Mouse (Mus musculus): ENCODE results near the gene Prpf39. TPM values are rescaled to one million over a fixed set of nuclear protein-coding genes. Genes with fewer than 3 reads are reported as not detected.

The Prpf39 gene
- total and polyA plus RNA-seq, 3 experiments = 13.5 to 19.5 TPM; not detected in 1

DNA sequence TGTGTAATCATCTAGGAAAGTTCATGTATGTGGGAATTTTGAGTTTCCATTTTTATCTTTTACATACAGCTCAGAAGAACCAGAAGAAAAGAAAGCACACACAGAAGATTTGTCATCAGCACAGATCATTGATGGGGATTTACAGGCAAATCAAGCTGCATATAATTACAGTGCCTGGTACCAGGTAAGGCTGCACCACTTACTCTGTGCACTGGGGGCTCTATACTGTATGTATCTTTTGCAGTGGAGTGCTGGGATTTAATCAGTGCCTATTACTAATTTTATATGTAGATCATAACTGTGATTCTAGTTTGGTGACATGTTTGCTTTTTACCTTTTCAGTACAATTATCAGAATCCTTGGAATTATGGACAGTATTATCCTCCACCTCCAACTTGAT, 24.9 kb downstream of the Prpf39 start:
- H3K4me1 ChIP-seq (ENCODE audit: control insufficient read depth in 1 of 2, insufficient read depth in 2 of 2, low read length in 2 of 2) = peaks cover 4 to 10% of the 10 kb centered on the region in 2 experiments
- H3K79me2 ChIP-seq (ENCODE audit: control insufficient read depth, insufficient read depth, low read length, poor library complexity) = no peaks in the 10 kb centered on the region
- DNase-seq (ENCODE audit: low read depth, low spot score) = no peak
- TF ChIP-seq POLR2A (IDR thresholded peaks at IDR 0.05; ENCODE audit: control insufficient read depth in 1 of 2, insufficient read depth in 1 of 2, low read depth in 1 of 2, low read length in 2 of 2, poor library complexity in 1 of 2) (no peak), EP300 (IDR thresholded peaks at IDR 0.05; ENCODE audit: low read depth in 1 of 2, low read length in 2 of 2) (no peak), USF1 (IDR thresholded peaks at IDR 0.05; ENCODE audit: low read depth, low read length) (no peak), TCF12 (IDR thresholded peaks at IDR 0.05; ENCODE audit: low read depth, low read length) (no peak), UBTF (IDR thresholded peaks at IDR 0.05; ENCODE audit: borderline replicate concordance, insufficient read depth, low read depth, low read length) (no peak), MXI1 (IDR thresholded peaks at IDR 0.05; ENCODE audit: low read depth, low read length) (no peak), POLR2AphosphoS5 (IDR thresholded peaks at IDR 0.05; ENCODE audit: borderline replicate concordance, low read depth, low read length) (no peak), RCOR1 (IDR thresholded peaks at IDR 0.05; ENCODE audit: low read depth, low read length) (no peak), MYC (IDR thresholded peaks at IDR 0.05; ENCODE audit: low read depth, low read length) (no peak), CHD2 (IDR thresholded peaks at IDR 0.05; ENCODE audit: low read length) (no peak), KAT2A (conservative IDR thresholded peaks at IDR 0.05; ENCODE audit: low read depth, low read length) (no peak)
- no peak overlapping the region for H3K9ac ChIP-seq (ENCODE audit: control insufficient read depth, low read depth, low read length, poor library complexity, severe bottlenecking)
- peaks cover 25 to 54% of the 10 kb centered on the region in 2 experiments for H3K36me3 ChIP-seq (ENCODE audit: control insufficient read depth in 1 of 2, insufficient read depth in 2 of 2, low read length in 2 of 2)
- no peak overlapping the region for H3K4me3 ChIP-seq (ENCODE audit: control insufficient read depth in 1 of 2, insufficient read depth in 1 of 2, low read depth in 2 of 2, low read length in 2 of 2)
- H3K27ac ChIP-seq (ENCODE audit: control insufficient read depth, low read depth, low read length) = no peak overlapping the region
- no peaks in the 10 kb centered on the region for H3K9me3 ChIP-seq (replicated peaks; ENCODE audit: insufficient read depth, low read length)
- H3K27me3 ChIP-seq (ENCODE audit: control insufficient read depth in 1 of 2, insufficient read depth in 2 of 2, low read length in 2 of 2) = no peaks in the 10 kb centered on the region

DNA sequence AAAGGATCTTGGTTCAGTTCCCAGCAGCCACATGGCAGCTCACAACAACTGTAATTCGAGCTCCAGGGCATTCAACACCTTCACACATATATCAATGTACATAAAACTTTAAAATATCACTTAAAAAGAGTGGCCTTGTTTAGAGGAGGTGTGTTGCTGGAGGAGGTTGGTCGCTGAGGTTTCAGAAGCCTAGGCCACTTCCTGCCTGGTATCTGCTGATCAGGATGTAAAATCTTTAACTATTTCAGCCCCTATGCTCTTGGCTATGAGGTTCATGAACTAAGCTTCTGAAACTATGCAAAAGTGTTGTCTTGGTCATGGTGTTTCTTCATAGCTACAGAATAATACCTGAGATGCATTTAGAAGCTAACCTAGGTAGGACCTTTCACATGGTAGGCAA, 29.1 kb downstream of the Prpf39 start:
- Histone ChIP-seq H3K27ac (ENCODE audit: control insufficient read depth, low read depth, low read length) (no peak overlapping the region), H3K79me2 (ENCODE audit: control insufficient read depth, insufficient read depth, low read length, poor library complexity) (no peaks in the 10 kb centered on the region), H3K9me3 (replicated peaks; ENCODE audit: insufficient read depth, low read length) (no peaks in the 10 kb centered on the region), H3K27me3 (ENCODE audit: control insufficient read depth in 1 of 2, insufficient read depth in 2 of 2, low read length in 2 of 2) (no peaks in the 10 kb centered on the region), H3K9ac (ENCODE audit: control insufficient read depth, low read depth, low read length, poor library complexity, severe bottlenecking) (no peak overlapping the region), H3K4me3 (ENCODE audit: control insufficient read depth in 1 of 2, insufficient read depth in 1 of 2, low read depth in 2 of 2, low read length in 2 of 2) (no peak overlapping the region), H3K4me1 (ENCODE audit: control insufficient read depth in 1 of 2, insufficient read depth in 2 of 2, low read length in 2 of 2) (peaks cover 7 to 11% of the 10 kb centered on the region in 2 experiments), H3K36me3 (ENCODE audit: control insufficient read depth in 1 of 2, insufficient read depth in 2 of 2, low read length in 2 of 2) (peaks cover 27 to 33% of the 10 kb centered on the region in 2 experiments)
- TF ChIP-seq RAD21 (IDR thresholded peaks at IDR 0.05; ENCODE audit: low read depth, low read length) (no peak), RCOR1 (IDR thresholded peaks at IDR 0.05; ENCODE audit: low read depth, low read length) (peak; percentile 41; the same call in 1 of the 2 replicates), POLR2A (IDR thresholded peaks at IDR 0.05; ENCODE audit: control insufficient read depth in 1 of 2, insufficient read depth in 1 of 2, low read depth in 1 of 2, low read length in 2 of 2, poor library complexity in 1 of 2) (no peak), ZKSCAN1 (IDR thresholded peaks at IDR 0.05; ENCODE audit: low read depth, low read length) (no peak), ELF1 (IDR thresholded peaks at IDR 0.05; ENCODE audit: low read depth, low read length) (no peak), ZMIZ1 (IDR thresholded peaks at IDR 0.05; ENCODE audit: low read depth, low read length) (no peak), MXI1 (IDR thresholded peaks at IDR 0.05; ENCODE audit: low read depth, low read length) (no peak), USF1 (IDR thresholded peaks at IDR 0.05; ENCODE audit: low read depth, low read length) (no peak), MYC (IDR thresholded peaks at IDR 0.05; ENCODE audit: low read depth, low read length) (no peak), SIN3A (IDR thresholded peaks at IDR 0.05; ENCODE audit: low read length) (peak; percentile 21; the same call in 1 of the 2 replicates), GATA1 (IDR thresholded peaks at IDR 0.05; ENCODE audit: low read depth, low read length) (peak; percentile 53), KAT2A (conservative IDR thresholded peaks at IDR 0.05; ENCODE audit: low read depth, low read length) (no peak), NELFE (IDR thresholded peaks at IDR 0.05; ENCODE audit: low read depth, low read length) (no peak), BHLHE40 (IDR thresholded peaks at IDR 0.05; ENCODE audit: borderline replicate concordance, low read depth, low read length) (no peak), MAFK (IDR thresholded peaks at IDR 0.05; ENCODE audit: borderline replicate concordance, low read depth, low read length) (no peak), HCFC1 (IDR thresholded peaks at IDR 0.05; ENCODE audit: low read depth, low read length) (no peak), TBP (IDR thresholded peaks at IDR 0.05; ENCODE audit: low read depth, low read length) (no peak), GABPA (IDR thresholded peaks at IDR 0.05; ENCODE audit: low read depth, low read length) (no peak), MYB (IDR thresholded peaks at IDR 0.05; ENCODE audit: low read depth, low read length) (no peak), MAZ (IDR thresholded peaks at IDR 0.05; ENCODE audit: low read depth, low read length) (no peak), ZC3H11A (IDR thresholded peaks at IDR 0.05; ENCODE audit: low read depth, low read length) (no peak), NRF1 (IDR thresholded peaks at IDR 0.05; ENCODE audit: insufficient read depth, low read depth, low read length, poor library complexity, severe bottlenecking) (no peak), ETS1 (IDR thresholded peaks at IDR 0.05; ENCODE audit: low read depth, low read length) (no peak), SMC3 (IDR thresholded peaks at IDR 0.05; ENCODE audit: low read depth, low read length) (no peak), USF2 (IDR thresholded peaks at IDR 0.05; ENCODE audit: borderline replicate concordance in 1 of 2, insufficient read depth in 1 of 2, low read depth in 1 of 2, low read length in 2 of 2) (no peak), ZNF384 (IDR thresholded peaks at IDR 0.05; ENCODE audit: low read depth, low read length) (no peak)
- DNase-seq (ENCODE audit: low read depth, low spot score) = peak; percentile 39
